In genomic region chr6:66217543-66217942, GRCm38 (mm10) we compare ENCODE assay signal across 30 mouse cellular contexts.
DNase-seq lines count a peak whose midpoint lies in the region; ATAC-seq lines count a peak whose summit lies in the region.
"Had no signal": no experiment of that assay in that cellular context is flagged by ENCODE, and none has a peak within 500 bp of the region (broad histone marks: within the 10 kb centered on the region; RNA-seq: fewer than 3 reads in every experiment).

No protein-coding gene starts in this region.

- H3K27me3 ChIP-seq in hindbrain, embryonic 10.5 days (ENCODE audit: insufficient read depth, poor library complexity, severe bottlenecking) = no peaks in the 10 kb centered on the region
- H3K27me3 ChIP-seq in hindbrain, embryonic 16.5 days (replicated peaks; ENCODE audit: control insufficient read depth, insufficient read depth, low read length) = no peaks in the 10 kb centered on the region
- H3K27me3 ChIP-seq in midbrain, embryonic 10.5 days (ENCODE audit: low read depth, poor library complexity, severe bottlenecking) = no peaks in the 10 kb centered on the region
- no peaks in the 10 kb centered on the region for H3K27me3 ChIP-seq in midbrain, embryonic 13.5 days
- H3K27me3 ChIP-seq: heart, embryonic 15.5 days; intestine, embryonic 15.5 days; limb, embryonic 12.5 days; neural tube, embryonic 12.5 days; stomach, embryonic 15.5 days had no signal

- WGBS in hindbrain, embryonic 10.5 days = 32% methylated on average over 2 of the region's 2 CpGs
- WGBS in hindbrain, embryonic 16.5 days = 16% methylated on average over 2 of the region's 2 CpGs
- 49% methylated on average over 2 of the region's 2 CpGs for WGBS in midbrain, embryonic 10.5 days
- WGBS in midbrain, embryonic 13.5 days = 40% methylated on average over 2 of the region's 2 CpGs

- H3K36me3 ChIP-seq in hindbrain, embryonic 10.5 days = no peaks in the 10 kb centered on the region
- H3K36me3 ChIP-seq in hindbrain, embryonic 16.5 days (ENCODE audit: control insufficient read depth, insufficient read depth, low read length) = no peaks in the 10 kb centered on the region
- no peaks in the 10 kb centered on the region for H3K36me3 ChIP-seq in midbrain, embryonic 10.5 days
- no peaks in the 10 kb centered on the region for H3K36me3 ChIP-seq in midbrain, embryonic 13.5 days
- H3K36me3 ChIP-seq: heart, embryonic 15.5 days; intestine, embryonic 15.5 days; limb, embryonic 12.5 days; neural tube, embryonic 12.5 days; stomach, embryonic 15.5 days had no signal

- peak overlapping the region; percentile 40; the same call in 1 of the 2 replicates for H3K27ac ChIP-seq in hindbrain, embryonic 10.5 days
- H3K27ac ChIP-seq in hindbrain, embryonic 16.5 days (ENCODE audit: low read depth, low read length) = no peak overlapping the region
- H3K27ac ChIP-seq in midbrain, embryonic 10.5 days (replicated peaks) = 0 out of 2 replicates have a peak overlapping the region, but pooled peaks have one; percentile 33
- H3K27ac ChIP-seq in midbrain, embryonic 13.5 days = no peak overlapping the region
- H3K27ac ChIP-seq: heart, embryonic 15.5 days; intestine, embryonic 15.5 days; layer of hippocampus, adult 2 months; left cerebral cortex, adult 2 months; limb, embryonic 12.5 days; neural tube, embryonic 12.5 days; stomach, embryonic 15.5 days had no signal

- H3K4me3 ChIP-seq in hindbrain, embryonic 10.5 days = no peak overlapping the region
- no peak overlapping the region for H3K4me3 ChIP-seq in hindbrain, embryonic 16.5 days (ENCODE audit: low read length)
- H3K4me3 ChIP-seq in midbrain, embryonic 10.5 days = no peak overlapping the region
- H3K4me3 ChIP-seq in midbrain, embryonic 13.5 days (replicated peaks) = no peak overlapping the region
- H3K4me3 ChIP-seq: erythroblast, embryonic 14.5 days; heart, embryonic 15.5 days; intestine, embryonic 15.5 days; layer of hippocampus, adult 2 months; left cerebral cortex, adult 2 months; limb, embryonic 12.5 days; myocyte; neural tube, embryonic 12.5 days; stomach, embryonic 15.5 days had no signal

- H3K4me2 ChIP-seq in hindbrain, embryonic 16.5 days (ENCODE audit: low read length) = no peak overlapping the region
- H3K4me2 ChIP-seq in midbrain, embryonic 13.5 days (replicated peaks) = no peak overlapping the region
- H3K4me2 ChIP-seq: heart, embryonic 15.5 days; intestine, embryonic 15.5 days; limb, embryonic 12.5 days; neural tube, embryonic 12.5 days; stomach, embryonic 15.5 days had no signal

- H3K9ac ChIP-seq in hindbrain, embryonic 16.5 days (ENCODE audit: low read depth, low read length) = no peak overlapping the region
- no peak overlapping the region for H3K9ac ChIP-seq in midbrain, embryonic 13.5 days (replicated peaks)
- H3K9ac ChIP-seq: forebrain, postnatal 0 days; heart, embryonic 15.5 days; intestine, embryonic 15.5 days; limb, embryonic 12.5 days; neural tube, embryonic 12.5 days; stomach, embryonic 15.5 days had no signal

- H3K9me3 ChIP-seq in hindbrain, embryonic 10.5 days = no peaks in the 10 kb centered on the region
- no peaks in the 10 kb centered on the region for H3K9me3 ChIP-seq in hindbrain, embryonic 16.5 days (ENCODE audit: control insufficient read depth, low read length)
- no peaks in the 10 kb centered on the region for H3K9me3 ChIP-seq in midbrain, embryonic 10.5 days (replicated peaks)
- H3K9me3 ChIP-seq in midbrain, embryonic 13.5 days = no peaks in the 10 kb centered on the region
- H3K9me3 ChIP-seq: G1E; heart, embryonic 15.5 days; intestine, embryonic 15.5 days; limb, embryonic 12.5 days; neural tube, embryonic 12.5 days; stomach, embryonic 15.5 days had no signal

- no peak; the same call in 1 of the 2 replicates for ATAC-seq in hindbrain, embryonic 16.5 days
- ATAC-seq in midbrain, embryonic 13.5 days = no peak
- peak; percentile 92 for ATAC-seq in common myeloid progenitor, adult 5-6 weeks (replicated peaks; ENCODE audit: low read depth, poor library complexity, severe bottlenecking)
- peak; percentile 60 for ATAC-seq in megakaryocyte progenitor cell, adult 5-6 weeks (replicated peaks; ENCODE audit: poor library complexity)
- ATAC-seq: forebrain, postnatal 0 days; intestine, embryonic 15.5 days had no signal

- DNase-seq in hindbrain, embryonic 10.5 days (ENCODE audit: low spot score) = no peak
- no peak for DNase-seq in midbrain, embryonic 10.5 days (ENCODE audit: low spot score)
- no peak for DNase-seq in adrenal gland, postnatal 25 days
- no peak for DNase-seq in ovary, postnatal 14 days (ENCODE audit: low spot score)
- DNase-seq: adrenal gland, adult 8-10 months; cerebellum, adult 11 months; cerebellum, adult 9-10 months; cerebellum, postnatal 36 days; forebrain, postnatal 0 days; gastrocnemius, postnatal 10 days; heart, postnatal 4 days; kidney, adult 2 months; kidney, postnatal 36 days; lung, postnatal 36 days; right cerebral cortex, postnatal 14 days; thymus, postnatal 14 days had no signal

- peaks cover 15% of the 10 kb centered on the region for H3K4me1 ChIP-seq in hindbrain, embryonic 10.5 days (replicated peaks)
- no peaks in the 10 kb centered on the region for H3K4me1 ChIP-seq in hindbrain, embryonic 16.5 days (ENCODE audit: control insufficient read depth, insufficient read depth, low read depth, low read length)
- peaks cover 11% of the 10 kb centered on the region; the same call in 1 of the 2 replicates for H3K4me1 ChIP-seq in midbrain, embryonic 10.5 days
- 0 out of 2 replicates have a peak, but pooled peaks cover 8% of the 10 kb centered on the region for H3K4me1 ChIP-seq in midbrain, embryonic 13.5 days (replicated peaks)
- H3K4me1 ChIP-seq: heart, embryonic 15.5 days; intestine, embryonic 15.5 days; limb, embryonic 12.5 days; stomach, embryonic 15.5 days had no signal

Comparison
In these comparisons a context has a peak if more than half of its experiments do, and no peak if none do; other contexts are left out.
1. H3K27ac ChIP-seq: peak in hindbrain, embryonic 10.5 days (single experiment) and midbrain, embryonic 10.5 days (single experiment); none in hindbrain, embryonic 16.5 days (single experiment) and midbrain, embryonic 13.5 days (single experiment).
2. ATAC-seq: peak in common myeloid progenitor, adult 5-6 weeks (single experiment) and megakaryocyte progenitor cell, adult 5-6 weeks (single experiment); none in hindbrain, embryonic 16.5 days (single experiment) and midbrain, embryonic 13.5 days (single experiment).